Mouse (Mus musculus) kidney, postnatal 0 days (tissue): ENCODE measurements at regions not wholly inside any gene's neighbourhood (a gene's known extent, or its start where the extent isn't known, plus 50 kb on each side); places are given as distances from the start of the nearest gene placed in this dataset.

Experiments used
- ATAC-seq: fragments of 200-750 bp; cut with Nextera tagmentation; replicated peaks from 2 replicates; pipeline ENCODE4 v1.8.0; 2017; ENCODE audit warnings: low read depth, moderate number of reproducible peaks, moderate TSS enrichment, moderate library complexity; ENCODE audit not compliant: low FRiP score
- DNase-seq: peaks from one replicate; pipeline ENCODE4 v3.0.0-alpha.2; 2016; ENCODE audit warnings: low spot score
- H3K27ac ChIP-seq: fragments of 300-500 bp; sonication (generic); 2 replicates; pipeline ENCODE4 v1.5.1; 2014; ENCODE audit warnings: mild to moderate bottlenecking
- H3K27me3 ChIP-seq: fragments of 300-500 bp; sonication (generic); 2 replicates; pipeline ENCODE4 v1.6.1; 2014; ENCODE audit warnings: low read length, mixed read lengths; ENCODE audit not compliant: insufficient read depth
- H3K36me3 ChIP-seq: fragments of 300-500 bp; sonication (generic); 2 replicates; pipeline ENCODE4 v1.6.1; 2014; ENCODE audit warnings: low read length, mixed read lengths; ENCODE audit not compliant: insufficient read depth
- H3K4me1 ChIP-seq: fragments of 300-500 bp; sonication (generic); replicated peaks from 2 replicates; pipeline ENCODE4 v1.6.1; 2014; ENCODE audit warnings: antibody characterized with exemption, low read length, mixed read lengths; ENCODE audit not compliant: insufficient read depth
- H3K4me2 ChIP-seq: fragments of 300-500 bp; sonication (generic); 2 replicates; pipeline ENCODE4 v1.6.1; 2014; ENCODE audit warnings: mild to moderate bottlenecking, low read length, moderate library complexity, mixed read lengths
- H3K4me3 ChIP-seq: fragments of 300-500 bp; sonication (generic); replicated peaks from 2 replicates; pipeline ENCODE4 v1.5.1; 2014; ENCODE audit warnings: low read depth, low read length
- H3K9ac ChIP-seq: fragments of 300-500 bp; sonication (generic); 2 replicates; pipeline ENCODE4 v1.6.1; 2014; ENCODE audit warnings: low read depth, low read length
- H3K9me3 ChIP-seq: fragments of 300-500 bp; sonication (generic); replicated peaks from 2 replicates; pipeline ENCODE4 v1.6.1; 2016; ENCODE audit warnings: low read length, inconsistent platforms, mixed read lengths
- CTCF ChIP-seq: IDR thresholded peaks from 2 replicates; pipeline ENCODE4 v1.5.1; 2016; ENCODE audit warnings: antibody characterized with exemption, low read depth, mild to moderate bottlenecking, moderate library complexity
- WGBS: fragments of 180-500 bp; shearing (Covaris S2); extraction: QIAGEN DNeasy Blood & Tissue Kit; methylation state at CpG from one replicate; pipeline ENCODE4 v1.1.7; 2014; 5-methylcytosine and 5-hydroxymethylcytosine counted together

GRCm38 (mm10) chr9:85401736-85402135 is 74.6 kb upstream of the Tent5a start:
- Histone ChIP-seq H3K27me3 (no peaks in the 10 kb centered on the region), H3K4me2 (no peak overlapping the region), H3K9me3 (no peaks in the 10 kb centered on the region), H3K9ac (no peak overlapping the region), H3K27ac (no peak overlapping the region), H3K36me3 (no peaks in the 10 kb centered on the region), H3K4me3 (no peak overlapping the region), H3K4me1 (no peaks in the 10 kb centered on the region)
- WGBS, result 73% methylated on average over 1 of the region's 1 CpGs
- ATAC-seq (no peak), DNase-seq (no peak)
- TF ChIP-seq CTCF, result no peak

- no peak for TF ChIP-seq CTCF
- no peaks in the 10 kb centered on the region for H3K9me3 ChIP-seq
- WGBS, result 33% methylated on average over 12 of the region's 12 CpGs
- no peak overlapping the region for H3K27ac ChIP-seq
- ATAC-seq (no peak), DNase-seq (peak; percentile 49)
- no peak overlapping the region for H3K4me2 ChIP-seq
- H3K36me3 ChIP-seq, result no peaks in the 10 kb centered on the region
- H3K4me3 ChIP-seq, result no peak overlapping the region
- H3K4me1 ChIP-seq, result no peaks in the 10 kb centered on the region
- H3K27me3 ChIP-seq, result no peaks in the 10 kb centered on the region
- no peak overlapping the region for H3K9ac ChIP-seq
Measured at GRCm38 (mm10) chr9:85400600-85401313, 73.6 kb upstream of the Tent5a start.

GRCm38 (mm10) chr9:85394975-85395374 is 67.8 kb upstream of the Tent5a start:
- Histone ChIP-seq H3K9me3 (no peaks in the 10 kb centered on the region), H3K9ac (no peak overlapping the region), H3K4me3 (no peak overlapping the region), H3K27me3 (no peaks in the 10 kb centered on the region), H3K4me2 (no peak overlapping the region), H3K27ac (no peak overlapping the region), H3K36me3 (no peaks in the 10 kb centered on the region), H3K4me1 (no peaks in the 10 kb centered on the region)
- no peak for TF ChIP-seq CTCF
- ATAC-seq (no peak), DNase-seq (no peak)
- WGBS, result 79% methylated on average over 6 of the region's 6 CpGs

GRCm38 (mm10) chr9:85391283-85391682 is 64.1 kb upstream of the Tent5a start:
- no peak overlapping the region for H3K9ac ChIP-seq
- no peaks in the 10 kb centered on the region for H3K27me3 ChIP-seq
- no peak overlapping the region for H3K4me3 ChIP-seq
- H3K4me1 ChIP-seq, result no peaks in the 10 kb centered on the region
- no peak overlapping the region for H3K4me2 ChIP-seq
- ATAC-seq, result no peak
- TF ChIP-seq CTCF, result no peak
- 96% methylated on average over 2 of the region's 2 CpGs for WGBS
- no peak overlapping the region for H3K27ac ChIP-seq
- no peaks in the 10 kb centered on the region for H3K9me3 ChIP-seq
- DNase-seq, result no peak
- no peaks in the 10 kb centered on the region for H3K36me3 ChIP-seq

GRCm38 (mm10) chr9:85388775-85389393 is 61.7 kb upstream of the Tent5a start:
- Histone ChIP-seq H3K4me2 (no peak overlapping the region), H3K4me1 (no peaks in the 10 kb centered on the region), H3K4me3 (no peak overlapping the region), H3K27me3 (no peaks in the 10 kb centered on the region), H3K9ac (no peak overlapping the region), H3K27ac (no peak overlapping the region), H3K9me3 (no peaks in the 10 kb centered on the region), H3K36me3 (no peaks in the 10 kb centered on the region)
- ATAC-seq (no peak), DNase-seq (no peak)
- 80% methylated on average over 7 of the region's 7 CpGs for WGBS
- no peak for TF ChIP-seq CTCF

GRCm38 (mm10) chr9:85382413-85382812 is 55.3 kb upstream of the Tent5a start:
- no peak for ATAC-seq
- H3K27ac ChIP-seq, result no peak overlapping the region
- no peaks in the 10 kb centered on the region for H3K27me3 ChIP-seq
- no peak for TF ChIP-seq CTCF
- H3K9me3 ChIP-seq, result no peaks in the 10 kb centered on the region
- H3K4me2 ChIP-seq, result no peak overlapping the region
- DNase-seq, result peak; percentile 6
- no peaks in the 10 kb centered on the region for H3K4me1 ChIP-seq
- no peak overlapping the region for H3K4me3 ChIP-seq
- H3K36me3 ChIP-seq, result no peaks in the 10 kb centered on the region
- no peak overlapping the region for H3K9ac ChIP-seq
- 51% methylated on average over 2 of the region's 2 CpGs for WGBS
